Mouse (Mus musculus) adrenal gland, postnatal 4 days (tissue): ENCODE results near the gene Stpg2. TPM values are rescaled to one million over a fixed set of nuclear protein-coding genes. Genes with fewer than 3 reads are reported as not detected.

ENCODE experiments used
- DNase-seq, 2 experiments: peaks; one replicate each; pipeline ENCODE4 v3.0.0; 2021 to 2022; ENCODE audit warnings: low spot score in 2 of 2, mixed read lengths in 2 of 2
- total RNA-seq, 2 experiments: library from RNA; stranded (reverse); gene quantifications; 2 replicates each; pipeline ENCODE4 v1.2.3; 2021

Gene Stpg2
- total RNA-seq, 2 experiments from 2014 or later: 0.20 TPM; not detected in 1

DNA sequence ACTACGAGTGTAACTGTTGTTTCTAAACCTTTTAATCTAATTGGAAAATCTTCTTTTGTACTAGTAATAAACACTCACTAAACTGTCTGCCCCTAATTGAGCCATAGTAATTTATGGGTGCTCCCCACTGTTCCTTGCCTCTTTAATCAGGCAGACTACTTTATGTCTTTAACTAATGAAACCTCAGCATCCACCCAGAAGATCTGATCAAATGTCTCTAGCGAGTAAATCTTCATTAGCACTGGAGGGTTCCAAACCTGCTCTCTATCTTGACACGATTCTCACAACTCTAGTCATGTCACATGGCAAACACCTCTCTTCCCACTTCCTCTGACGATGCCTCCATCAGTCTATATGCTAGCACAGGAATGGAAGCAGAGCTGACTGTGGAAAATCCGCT is 523.8 kb downstream of the Stpg2 start:
- no peak for DNase-seq

GRCm38 (mm10) chr3:139733156-139733555 is 527.7 kb downstream of the Stpg2 start:
- DNase-seq: no peak

DNA sequence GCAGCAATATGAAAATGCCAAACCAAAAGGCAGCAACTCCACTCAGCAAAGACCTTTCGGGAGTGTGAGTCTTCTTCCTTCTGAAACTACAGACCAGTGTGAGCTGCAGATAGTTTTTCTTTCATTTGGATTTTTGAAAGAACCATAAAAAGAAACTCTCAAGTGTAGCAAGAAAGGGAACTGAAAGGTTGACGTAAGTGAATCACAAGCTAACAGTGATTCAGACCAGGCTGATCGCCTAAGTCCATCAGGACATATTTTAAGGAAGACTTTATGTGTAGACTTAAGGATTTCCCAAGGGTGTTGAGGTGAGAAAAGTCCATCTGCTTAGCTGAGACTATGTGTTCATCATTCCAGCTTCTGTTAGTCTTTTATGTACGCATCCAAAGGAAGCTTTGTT is 533.9 kb downstream of the Stpg2 start:
- DNase-seq: no peak

Other genes with a start within 250 kb of the Stpg2 start
- 10 to 100 TPM; 49.2 to 58.4 TPM for gene Rap1gds1, start 130.5 kb upstream of the Stpg2 start, total RNA-seq